Mouse (Mus musculus) kidney, adult 2 months (tissue): ENCODE data around the gene Gm9844.

ENCODE experiments used
- CTCF ChIP-seq: fragments of 200-500 bp; conservative IDR thresholded peaks from 2 replicates; pipeline ENCODE4 v1.5.1; 2011; ENCODE audit warnings: low read depth, mild to moderate bottlenecking, control low read depth, low read length, moderate library complexity, mixed read lengths; ENCODE audit not compliant: insufficient read depth, insufficient read length
- POLR2A ChIP-seq: fragments of 200-500 bp; IDR thresholded peaks from one replicate; pipeline ENCODE4 v1.6.1; 2011; ENCODE audit warnings: low read depth, low read length, control low read depth

DNA sequence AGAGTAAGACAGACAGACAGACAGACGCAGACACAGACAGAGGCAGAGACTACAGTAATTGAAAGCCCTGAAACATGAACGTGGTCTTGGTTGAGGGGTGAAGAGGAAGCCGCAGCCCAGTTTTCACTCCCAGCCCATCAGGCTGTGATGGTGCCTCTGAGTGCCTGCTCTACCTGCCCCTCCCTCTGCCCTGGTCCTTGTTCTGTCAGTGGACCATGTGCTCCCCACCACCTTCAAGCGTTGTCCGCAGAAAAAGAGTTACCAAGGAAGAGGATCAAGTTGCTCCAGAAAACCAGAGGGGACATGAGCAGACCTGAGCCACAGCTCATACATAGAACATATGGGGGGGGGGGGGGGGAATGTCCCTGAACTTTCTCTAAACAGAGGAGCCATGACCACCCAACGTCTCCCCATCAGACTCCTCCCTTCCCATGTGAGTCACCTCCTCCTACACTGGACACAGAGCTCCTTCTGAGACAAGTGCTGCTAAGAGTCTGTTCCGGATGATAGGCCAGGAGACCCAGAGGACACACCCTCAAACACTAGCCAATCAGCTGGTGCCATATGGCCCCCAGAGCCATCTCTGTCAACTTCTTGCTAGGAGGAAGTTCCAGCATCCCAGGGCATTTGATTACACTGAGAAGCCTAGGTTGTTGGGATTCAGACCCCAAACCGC lies 9.3 kb upstream of the Gm9844 start:
- TF ChIP-seq CTCF (no peak), POLR2A (no peak)
